Mouse (Mus musculus) lung, postnatal 4 days (tissue): ENCODE results near the gene Hydin.
"Not testable (repeated sequence)": the region's sequence is repeated elsewhere in the genome, so short reads cannot be mapped to it uniquely, and the experiment has no call there.

Experiments
- DNase-seq, 2 experiments: peaks; one replicate each; pipeline ENCODE4 v3.0.0; 2021

The Hydin gene

GRCm38 (mm10) chr8:110454466-110454865, 187.7 kb downstream of the Hydin start:
- no peak for DNase-seq

- no peak for DNase-seq
These were observed 190.6 kb downstream of the Hydin start for GRCm38 (mm10) chr8:110457424-110457823.

- DNase-seq, result no peak
These were observed 195.9 kb downstream of the Hydin start for GRCm38 (mm10) chr8:110462627-110463208.

- DNase-seq, result no peak
These were observed 197.1 kb downstream of the Hydin start for GRCm38 (mm10) chr8:110463773-110464460.

GRCm38 (mm10) chr8:110465606-110466005, 198.8 kb downstream of the Hydin start:
- DNase-seq, result no peak

- DNase-seq, result no peak
These were observed 210.5 kb downstream of the Hydin start for GRCm38 (mm10) chr8:110477256-110477655.

- no peak for DNase-seq
These were observed 211.8 kb downstream of the Hydin start for GRCm38 (mm10) chr8:110478576-110478975.

GRCm38 (mm10) chr8:110479401-110479800, 212.6 kb downstream of the Hydin start:
- DNase-seq, result no peak

GRCm38 (mm10) chr8:110482275-110482674, 215.5 kb downstream of the Hydin start:
- no peak for DNase-seq

- DNase-seq, result peak; percentile 20 to 70
These were observed 218.5 kb downstream of the Hydin start for GRCm38 (mm10) chr8:110485234-110485633.

GRCm38 (mm10) chr8:110486020-110486419, 219.2 kb downstream of the Hydin start:
- DNase-seq, result peak in 1 of 2 experiments; percentile 32

GRCm38 (mm10) chr8:110487644-110488043, 220.9 kb downstream of the Hydin start:
- no peak for DNase-seq

GRCm38 (mm10) chr8:110489344-110489743, 222.6 kb downstream of the Hydin start:
- no peak for DNase-seq

GRCm38 (mm10) chr8:110491118-110491517, 224.3 kb downstream of the Hydin start:
- DNase-seq, result no peak

GRCm38 (mm10) chr8:110496286-110496685, 229.5 kb downstream of the Hydin start:
- no peak for DNase-seq

- DNase-seq, result peak; percentile 41
These were observed 233.5 kb downstream of the Hydin start for GRCm38 (mm10) chr8:110500253-110500652.

GRCm38 (mm10) chr8:110500661-110501060, 233.9 kb downstream of the Hydin start:
- no peak for DNase-seq

GRCm38 (mm10) chr8:110501330-110501729, 234.6 kb downstream of the Hydin start:
- no peak for DNase-seq

GRCm38 (mm10) chr8:110502880-110503279, 236.1 kb downstream of the Hydin start:
- DNase-seq, result no peak

GRCm38 (mm10) chr8:110508766-110509165, 242.0 kb downstream of the Hydin start:
- no peak for DNase-seq

- DNase-seq, result no peak
These were observed 253.0 kb downstream of the Hydin start for GRCm38 (mm10) chr8:110519790-110520189.

- no peak for DNase-seq
These were observed 255.1 kb downstream of the Hydin start for GRCm38 (mm10) chr8:110521851-110522250.

- not testable (repeated sequence) for DNase-seq
These were observed 255.7 kb downstream of the Hydin start for GRCm38 (mm10) chr8:110522495-110522894.

GRCm38 (mm10) chr8:110522985-110523384, 256.2 kb downstream of the Hydin start:
- DNase-seq, result no peak

GRCm38 (mm10) chr8:110525229-110525628, 258.5 kb downstream of the Hydin start:
- no peak for DNase-seq
